Mouse (Mus musculus): ENCODE data around the gene Tigd3. TPM values are rescaled to one million over a fixed set of nuclear protein-coding genes. Genes with fewer than 3 reads are reported as not detected.

Gene Tigd3
- polyA plus RNA-seq (2015; fragmentation: Nextera tagmentation; extraction: Ambion mirVana), result 1.5 and 1.7 TPM in 2 replicates

DNA sequence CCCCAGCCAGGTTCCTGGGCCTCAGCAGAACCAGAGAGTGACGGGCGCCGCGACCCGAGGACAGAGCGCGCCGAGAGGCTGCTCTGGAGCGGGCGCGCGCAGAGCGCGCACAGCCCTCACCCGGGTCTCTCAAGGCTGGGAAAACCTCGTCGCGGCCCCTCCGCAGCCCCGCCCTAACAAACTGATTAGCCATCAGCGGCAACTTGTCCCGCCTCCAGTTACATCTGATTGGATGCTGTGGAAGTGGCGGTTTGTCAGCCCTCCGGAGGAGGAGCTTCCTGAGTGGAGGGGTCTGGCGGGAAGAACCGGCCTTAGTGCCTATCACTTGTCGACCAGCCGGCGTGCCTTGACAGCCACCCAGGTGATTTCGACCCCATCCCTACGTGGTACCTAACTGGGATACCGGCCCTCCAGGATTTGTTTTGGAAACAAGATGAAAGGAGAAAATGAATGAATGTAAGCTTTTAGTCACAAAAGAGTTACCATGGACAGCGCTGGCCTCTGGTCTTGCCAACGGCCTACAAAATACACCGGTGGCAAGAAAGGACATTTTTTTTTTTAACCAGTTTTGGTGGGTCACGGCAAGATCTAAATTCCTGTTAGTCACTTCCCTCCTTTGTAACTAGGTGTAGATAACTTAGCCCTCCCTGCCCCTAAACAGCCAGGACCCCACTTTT lies at the start of gene Tigd3:
Gene Tigd3, minus strand, starts transcription at position 148 of the 677 bp plus-strand sequence.
- peak; percentile 93 for DNase-seq
- Histone ChIP-seq H3K9ac (replicated peaks) (peak within 1 kb of the TSS; percentile 72), H3K9me3 (ENCODE audit: low read length) (no peaks in the 10 kb centered on the region), H3K36me3 (replicated peaks; ENCODE audit: insufficient read depth, low read length) (peaks cover 15% of the 10 kb centered on the region), H3K27me3 (ENCODE audit: insufficient read depth, low read length) (peaks cover 9% of the 10 kb centered on the region), H3K27ac (ENCODE audit: low read depth) (peak within 1 kb of the TSS; percentile 62), H3K4me3 (ENCODE audit: low read depth, low read length) (peak within 1 kb of the TSS; percentile 60), H3K4me2 (ENCODE audit: low read depth, low read length) (peak within 1 kb of the TSS; percentile 91), H3K4me1 (ENCODE audit: insufficient read depth) (peaks cover 12% of the 10 kb centered on the region)
- peak; percentile 93 for ATAC-seq
- TF ChIP-seq CTCF (IDR thresholded peaks at IDR 0.05; ENCODE audit: low read depth) (no peak), EP300 (IDR thresholded peaks at IDR 0.05; ENCODE audit: low read depth) (no peak; the same call in 1 of the 2 replicates)
- 4% methylated on average over 36 of the region's 36 CpGs for WGBS (ENCODE audit: insufficient replicate concordance)

GRCm38 (mm10) chr19:5943404-5943803 lies 49.5 kb upstream of the Tigd3 start:
- TF ChIP-seq EP300 (IDR thresholded peaks at IDR 0.05; ENCODE audit: low read depth) (no peak), CTCF (IDR thresholded peaks at IDR 0.05; ENCODE audit: low read depth) (no peak)
- Histone ChIP-seq H3K4me3 (ENCODE audit: low read depth, low read length) (no peak overlapping the region), H3K27me3 (ENCODE audit: insufficient read depth, low read length) (no peaks in the 10 kb centered on the region), H3K4me1 (ENCODE audit: insufficient read depth) (peaks cover 17% of the 10 kb centered on the region), H3K4me2 (ENCODE audit: low read depth, low read length) (no peak overlapping the region), H3K36me3 (replicated peaks; ENCODE audit: insufficient read depth, low read length) (peaks cover 50% of the 10 kb centered on the region), H3K9ac (replicated peaks) (no peak overlapping the region), H3K27ac (ENCODE audit: low read depth) (no peak overlapping the region), H3K9me3 (ENCODE audit: low read length) (no peaks in the 10 kb centered on the region)
- DNase-seq, result no peak
- no peak for ATAC-seq
- 93% methylated on average over 15 of the region's 15 CpGs for WGBS (ENCODE audit: insufficient replicate concordance)

- WGBS (ENCODE audit: insufficient replicate concordance), result 91% methylated on average over 7 of the region's 7 CpGs
- peaks cover 25% of the 10 kb centered on the region for H3K4me1 ChIP-seq (ENCODE audit: insufficient read depth)
- TF ChIP-seq EP300 (IDR thresholded peaks at IDR 0.05; ENCODE audit: low read depth), result no peak
- no peak for TF ChIP-seq CTCF (IDR thresholded peaks at IDR 0.05; ENCODE audit: low read depth)
Measured at GRCm38 (mm10) chr19:5942581-5942980, 48.6 kb upstream of the Tigd3 start.

DNA sequence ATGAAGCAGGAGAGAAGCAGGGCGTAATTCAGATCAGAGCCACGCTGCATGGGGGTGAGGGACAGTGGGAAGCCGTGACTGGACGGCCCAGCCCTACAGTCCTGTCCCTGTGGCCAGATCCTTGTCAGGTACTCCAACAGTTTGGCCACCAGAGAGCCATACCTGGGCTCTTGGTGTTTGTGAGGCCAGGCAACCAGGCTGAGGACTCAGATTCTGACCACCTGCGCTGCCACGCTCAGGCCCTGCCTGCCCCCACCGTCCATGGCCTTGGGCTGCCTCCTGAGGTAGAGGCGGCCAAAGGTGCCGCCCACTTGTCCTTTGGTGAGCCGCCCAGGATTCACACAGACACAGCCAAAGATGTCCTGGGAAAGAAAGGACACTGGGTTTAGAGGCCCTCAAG lies 46.7 kb upstream of the Tigd3 start:
- H3K4me3 ChIP-seq (ENCODE audit: low read depth, low read length), result no peak overlapping the region
- no peak overlapping the region for H3K9ac ChIP-seq (replicated peaks)
- TF ChIP-seq CTCF (IDR thresholded peaks at IDR 0.05; ENCODE audit: low read depth) (no peak), EP300 (IDR thresholded peaks at IDR 0.05; ENCODE audit: low read depth) (no peak)
- no peaks in the 10 kb centered on the region for H3K27me3 ChIP-seq (ENCODE audit: insufficient read depth, low read length)
- ATAC-seq (no peak), DNase-seq (no peak)
- H3K9me3 ChIP-seq (ENCODE audit: low read length), result no peaks in the 10 kb centered on the region
- no peak overlapping the region for H3K27ac ChIP-seq (ENCODE audit: low read depth)
- WGBS (ENCODE audit: insufficient replicate concordance), result 88% methylated on average over 10 of the region's 10 CpGs
- no peak overlapping the region for H3K4me2 ChIP-seq (ENCODE audit: low read depth, low read length)
- H3K36me3 ChIP-seq (replicated peaks; ENCODE audit: insufficient read depth, low read length), result peaks cover 37% of the 10 kb centered on the region
- peaks cover 29% of the 10 kb centered on the region for H3K4me1 ChIP-seq (ENCODE audit: insufficient read depth)

More at GRCm38 (mm10) chr19:5942581-5942980, 48.6 kb upstream of the Tigd3 start:
- Histone ChIP-seq H3K36me3 (replicated peaks; ENCODE audit: insufficient read depth, low read length) (peaks cover 44% of the 10 kb centered on the region), H3K4me2 (ENCODE audit: low read depth, low read length) (no peak overlapping the region), H3K9me3 (ENCODE audit: low read length) (no peaks in the 10 kb centered on the region), H3K4me3 (ENCODE audit: low read depth, low read length) (no peak overlapping the region), H3K27ac (ENCODE audit: low read depth) (no peak overlapping the region), H3K27me3 (ENCODE audit: insufficient read depth, low read length) (no peaks in the 10 kb centered on the region), H3K9ac (replicated peaks) (no peak overlapping the region)
- ATAC-seq (no peak), DNase-seq (no peak)

DNA sequence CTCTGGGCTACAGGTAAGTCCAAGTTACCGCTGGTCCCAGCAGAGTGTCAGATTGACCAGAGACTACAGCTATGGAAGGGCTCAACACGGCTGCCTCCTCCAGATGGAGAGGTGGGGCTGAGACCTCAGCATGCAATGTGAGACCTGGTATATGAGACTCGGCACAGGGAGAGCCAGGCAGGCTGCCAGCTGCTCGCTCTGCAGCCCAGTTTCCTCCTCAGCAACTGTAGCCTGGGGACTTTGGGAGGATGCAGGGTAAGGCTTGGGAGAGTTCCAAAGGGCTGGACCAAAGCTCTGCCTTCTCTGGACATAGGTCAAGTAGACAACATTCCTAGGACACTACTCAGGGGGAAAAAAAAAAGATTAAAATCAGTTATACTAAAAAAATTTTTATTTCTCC lies 46.2 kb upstream of the Tigd3 start:
- ATAC-seq (no peak), DNase-seq (no peak)
- H3K27ac ChIP-seq (ENCODE audit: low read depth), result no peak overlapping the region
- H3K9ac ChIP-seq (replicated peaks), result no peak overlapping the region
- H3K4me1 ChIP-seq (ENCODE audit: insufficient read depth), result peaks cover 27% of the 10 kb centered on the region
- H3K4me2 ChIP-seq (ENCODE audit: low read depth, low read length), result no peak overlapping the region
- peaks cover 33% of the 10 kb centered on the region for H3K36me3 ChIP-seq (replicated peaks; ENCODE audit: insufficient read depth, low read length)
- TF ChIP-seq EP300 (IDR thresholded peaks at IDR 0.05; ENCODE audit: low read depth) (no peak), CTCF (IDR thresholded peaks at IDR 0.05; ENCODE audit: low read depth) (no peak)
- no peaks in the 10 kb centered on the region for H3K9me3 ChIP-seq (ENCODE audit: low read length)
- no peaks in the 10 kb centered on the region for H3K27me3 ChIP-seq (ENCODE audit: insufficient read depth, low read length)
- WGBS (ENCODE audit: insufficient replicate concordance), result 66% methylated on average over 4 of the region's 4 CpGs
- H3K4me3 ChIP-seq (ENCODE audit: low read depth, low read length), result no peak overlapping the region

GRCm38 (mm10) chr19:5939715-5940114 lies 45.8 kb upstream of the Tigd3 start:
- H3K27me3 ChIP-seq (ENCODE audit: insufficient read depth, low read length), result no peaks in the 10 kb centered on the region
- ATAC-seq (no peak), DNase-seq (no peak)
- no peak overlapping the region for H3K4me2 ChIP-seq (ENCODE audit: low read depth, low read length)
- TF ChIP-seq EP300 (IDR thresholded peaks at IDR 0.05; ENCODE audit: low read depth), result no peak
- TF ChIP-seq CTCF (IDR thresholded peaks at IDR 0.05; ENCODE audit: low read depth), result no peak
- H3K9ac ChIP-seq (replicated peaks), result no peak overlapping the region
- 91% methylated on average over 5 of the region's 5 CpGs for WGBS (ENCODE audit: insufficient replicate concordance)
- H3K4me3 ChIP-seq (ENCODE audit: low read depth, low read length), result no peak overlapping the region
- H3K9me3 ChIP-seq (ENCODE audit: low read length), result no peaks in the 10 kb centered on the region
- no peak overlapping the region for H3K27ac ChIP-seq (ENCODE audit: low read depth)
- peaks cover 32% of the 10 kb centered on the region for H3K36me3 ChIP-seq (replicated peaks; ENCODE audit: insufficient read depth, low read length)
- peaks cover 26% of the 10 kb centered on the region for H3K4me1 ChIP-seq (ENCODE audit: insufficient read depth)
